Mouse (Mus musculus) spleen, embryonic (tissue): Measurements from ENCODE around the gene Sphkap.

Source experiments
- CTCF ChIA-PET: fragments of 350-600 bp; sonication (Branson Sonifier 250); formaldehyde crosslinking; loops from one replicate; lab custom pipeline; 2022; lab: Charles Lee

Sphkap gene

DNA sequence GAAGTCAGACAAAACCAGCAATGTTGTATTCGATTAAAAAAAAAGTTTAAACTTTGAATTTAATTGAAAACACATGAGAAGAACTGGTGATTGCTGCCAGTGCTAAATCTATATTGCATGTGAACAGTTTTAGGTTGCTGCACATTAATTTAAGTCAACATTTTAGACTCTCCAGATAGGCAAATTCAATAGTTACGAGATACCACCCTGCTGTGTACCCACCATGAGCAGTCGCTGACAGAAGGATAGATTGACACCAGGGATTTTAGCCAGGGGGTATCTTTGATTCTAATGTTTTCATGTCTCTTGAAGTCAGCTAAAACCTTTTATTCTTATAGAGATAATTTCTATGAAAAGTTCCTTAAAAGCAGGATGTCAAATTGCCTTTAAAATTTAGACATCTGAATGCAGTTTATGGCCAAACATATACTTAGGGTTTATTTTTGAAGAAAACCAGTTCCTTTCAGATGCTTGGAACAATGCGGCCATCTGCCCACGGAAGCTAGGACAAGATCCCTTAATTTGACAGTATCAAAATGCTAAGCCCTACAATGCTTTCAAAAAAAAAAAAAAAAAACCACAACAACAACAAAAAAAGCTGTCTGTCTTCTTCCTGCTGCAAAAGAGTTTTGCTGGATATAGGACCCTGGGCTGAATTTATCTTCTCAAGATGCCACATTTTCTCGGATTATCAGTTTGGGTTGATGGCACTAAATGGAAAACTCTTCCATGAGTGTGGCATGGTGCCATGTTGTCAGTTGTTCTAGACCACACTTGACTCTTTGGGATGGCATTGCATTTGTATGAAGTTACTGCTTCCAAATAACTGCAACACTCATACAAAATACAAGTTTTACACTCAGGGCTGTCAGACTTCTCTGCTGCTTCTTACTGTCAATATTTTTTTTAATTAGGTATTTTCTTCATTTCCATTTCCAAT lies 110.6 kb downstream of the Sphkap start:
- CTCF ChIA-PET: no interaction called here

DNA sequence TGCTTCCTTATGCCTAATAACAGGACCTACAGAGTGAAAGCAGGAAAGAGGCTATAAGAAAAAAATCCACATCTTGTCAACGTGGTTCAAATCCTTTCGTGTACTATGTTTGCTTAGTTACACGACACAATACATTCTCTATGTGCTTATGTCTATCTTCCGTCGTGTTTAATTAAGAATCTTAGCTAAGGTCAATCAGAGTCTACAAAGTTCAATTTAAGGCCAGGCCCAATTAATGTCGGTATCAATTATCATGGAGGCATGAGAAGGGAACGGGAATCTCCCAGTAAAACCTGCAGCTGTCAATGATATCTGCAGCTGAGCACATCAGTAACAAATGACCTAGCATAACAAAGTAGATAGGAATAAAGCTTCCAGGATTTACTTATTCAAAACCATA lies 122.1 kb downstream of the Sphkap start:
- CTCF ChIA-PET: no interaction called here

DNA sequence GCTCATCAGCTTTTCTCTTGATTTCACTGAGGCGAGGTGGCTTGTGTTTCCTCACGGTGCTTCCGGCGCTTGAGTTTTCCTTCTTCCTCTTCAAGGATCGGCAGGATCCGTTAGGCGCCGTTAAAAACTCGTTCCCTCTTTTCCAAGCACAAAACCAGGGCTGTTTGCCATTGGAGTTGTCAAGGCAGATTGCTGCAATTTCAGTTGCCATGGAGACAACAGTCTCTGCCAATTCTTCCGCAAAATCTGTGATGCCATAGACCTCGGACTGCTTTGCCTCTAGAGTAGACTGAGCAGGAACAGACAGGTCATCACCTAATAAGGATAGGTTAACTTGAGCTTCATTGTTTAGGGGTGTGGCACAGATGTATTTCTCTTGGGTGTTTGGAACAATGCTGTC lies 131.0 kb downstream of the Sphkap start:
- CTCF ChIA-PET: no interaction called here

DNA sequence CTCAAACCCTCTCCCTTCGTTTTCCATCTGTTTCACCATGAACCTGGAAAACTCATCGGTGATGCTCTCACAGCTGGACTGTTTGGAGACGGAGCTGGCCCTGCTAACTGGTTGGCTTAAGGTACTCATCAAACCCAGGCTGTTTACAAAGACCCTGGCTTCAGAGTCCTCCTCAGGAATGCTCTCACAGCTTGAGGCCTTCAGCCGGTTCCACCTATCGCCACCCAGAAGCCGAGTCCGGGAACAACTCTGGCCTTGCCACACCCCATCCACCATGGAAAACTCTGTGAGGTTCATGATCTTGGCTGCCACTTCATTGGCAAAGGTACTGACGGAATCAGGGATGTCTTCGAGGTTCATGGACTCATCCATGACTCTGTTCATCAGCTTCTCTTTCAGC lies 131.4 kb downstream of the Sphkap start:
- CTCF ChIA-PET: no interaction called here

DNA sequence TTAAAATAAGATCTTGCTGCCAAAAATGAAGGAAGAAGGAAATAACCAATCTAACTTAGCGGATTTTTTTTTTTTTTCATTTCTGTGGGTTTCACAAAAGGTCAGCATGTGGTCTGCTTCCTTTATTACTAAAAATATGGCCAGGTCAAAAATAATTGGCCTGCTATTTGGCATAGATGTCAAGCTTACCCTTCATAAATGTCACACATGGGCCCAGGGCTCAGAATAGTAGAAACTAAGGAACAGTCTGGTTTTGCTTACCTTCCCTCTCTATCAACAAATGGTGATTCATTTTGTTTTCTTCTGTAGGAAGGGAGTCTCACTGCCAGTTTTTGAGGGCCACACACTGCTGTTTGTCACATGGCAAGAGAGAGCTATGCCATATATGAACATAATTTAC lies 156.3 kb downstream of the Sphkap start:
- CTCF ChIA-PET: no interaction called here

DNA sequence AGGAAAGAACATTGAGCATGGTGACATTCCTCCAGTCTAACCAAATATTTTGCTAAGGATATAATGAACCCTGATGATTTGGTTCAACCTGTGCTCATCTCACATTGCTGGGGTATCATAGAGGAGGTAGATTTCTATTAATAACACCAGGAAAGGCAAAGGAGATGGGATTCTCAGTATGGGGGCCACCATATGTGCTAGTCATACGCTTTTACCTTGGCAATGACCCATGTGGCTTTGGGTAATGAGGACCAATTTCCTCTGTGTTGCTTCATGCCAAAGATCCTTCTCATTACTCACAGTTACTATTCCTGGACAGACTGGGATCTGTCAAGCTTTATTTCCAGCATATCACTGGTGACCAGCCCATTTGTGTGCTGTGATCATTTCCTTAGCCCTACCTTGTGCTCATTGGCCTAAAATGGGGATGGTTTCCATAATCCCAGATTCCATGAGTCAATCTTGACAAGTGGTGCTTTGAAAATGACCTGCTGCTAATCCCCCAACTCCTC lies 159.7 kb downstream of the Sphkap start:
- CTCF ChIA-PET: no interaction called here

DNA sequence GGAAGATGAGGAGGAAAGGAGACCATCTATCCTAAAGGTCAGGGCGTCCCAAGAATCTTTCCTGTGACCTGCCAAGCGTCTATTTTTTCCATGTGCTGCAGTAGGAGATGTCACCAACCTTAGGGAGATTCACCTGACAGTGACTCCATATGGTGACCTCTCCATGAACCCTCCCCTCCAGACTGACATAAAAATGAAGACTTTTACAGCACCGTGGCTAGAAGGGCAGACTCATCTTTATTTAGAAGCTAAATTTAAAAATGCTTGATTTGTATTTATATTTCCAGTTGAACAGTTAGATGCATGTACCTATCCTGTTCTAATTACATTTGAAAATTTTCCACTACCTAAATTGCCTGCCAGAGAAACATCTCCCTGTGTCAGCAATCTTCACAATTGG lies 180.1 kb downstream of the Sphkap start:
- CTCF ChIA-PET: no interaction called here

DNA sequence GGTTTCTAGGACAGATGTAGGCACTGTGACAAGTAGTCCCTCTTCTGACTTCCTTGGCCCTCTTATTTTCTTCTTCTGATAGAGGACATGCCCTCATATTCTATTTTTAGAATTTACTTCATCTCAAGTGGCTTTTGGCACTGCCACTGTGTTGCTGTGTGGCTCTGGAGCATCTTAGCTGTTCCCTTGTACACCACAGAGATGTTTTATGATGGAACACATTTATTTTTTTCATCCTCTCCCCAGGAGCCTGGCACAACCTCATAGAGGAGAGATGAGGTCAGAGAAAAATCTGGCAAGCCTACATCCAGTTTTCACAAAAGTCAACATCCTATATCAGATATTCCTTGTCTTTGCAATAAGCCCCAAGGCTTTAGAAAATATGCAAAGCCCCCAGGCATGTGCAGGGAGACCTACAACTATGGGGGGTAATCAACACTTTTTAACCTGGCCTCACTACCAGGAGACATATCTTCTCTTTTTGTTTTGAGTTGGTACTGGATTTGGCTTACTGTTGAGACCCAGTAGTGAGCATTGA lies 183.5 kb downstream of the Sphkap start:
- CTCF ChIA-PET: no interaction called here

DNA sequence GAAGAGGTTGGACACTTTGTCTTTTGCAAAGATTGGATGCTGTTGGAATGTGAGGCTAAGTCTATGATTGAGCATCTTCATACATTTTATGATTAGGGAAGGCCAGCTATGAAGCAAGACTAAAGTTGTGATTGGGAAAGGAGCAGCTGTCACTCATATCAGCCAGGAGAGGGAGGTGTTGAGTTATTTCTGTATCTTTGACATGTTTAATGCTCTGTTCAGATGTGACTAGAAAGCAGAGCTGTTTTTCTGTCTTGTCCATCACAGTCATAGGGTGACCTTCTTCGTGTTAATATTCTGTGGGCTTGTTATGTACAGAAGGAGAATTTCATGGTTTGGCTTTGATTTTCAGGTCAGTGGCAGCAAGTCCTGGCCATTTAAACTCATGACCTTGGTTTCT lies 184.9 kb downstream of the Sphkap start:
- CTCF ChIA-PET: no interaction called here

DNA sequence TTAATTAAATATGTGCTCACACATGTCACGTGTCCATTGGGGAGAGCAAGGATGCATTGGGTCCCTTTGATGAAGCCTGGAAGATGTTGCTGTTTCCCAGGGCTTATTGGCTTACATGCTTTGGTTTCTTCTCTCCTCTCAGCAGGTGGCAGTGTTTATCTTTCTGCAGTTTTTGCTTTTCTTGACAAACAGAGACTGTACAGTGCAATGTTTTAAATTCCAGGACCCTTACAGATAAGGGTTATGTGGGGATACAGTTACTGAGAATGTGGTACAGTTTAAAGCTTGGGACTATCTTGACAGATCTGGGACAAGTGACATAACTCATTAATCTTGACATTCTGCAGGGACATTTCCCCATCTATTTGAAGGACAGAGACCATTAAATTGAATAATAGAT lies 189.7 kb downstream of the Sphkap start:
- CTCF ChIA-PET: no interaction called here

DNA sequence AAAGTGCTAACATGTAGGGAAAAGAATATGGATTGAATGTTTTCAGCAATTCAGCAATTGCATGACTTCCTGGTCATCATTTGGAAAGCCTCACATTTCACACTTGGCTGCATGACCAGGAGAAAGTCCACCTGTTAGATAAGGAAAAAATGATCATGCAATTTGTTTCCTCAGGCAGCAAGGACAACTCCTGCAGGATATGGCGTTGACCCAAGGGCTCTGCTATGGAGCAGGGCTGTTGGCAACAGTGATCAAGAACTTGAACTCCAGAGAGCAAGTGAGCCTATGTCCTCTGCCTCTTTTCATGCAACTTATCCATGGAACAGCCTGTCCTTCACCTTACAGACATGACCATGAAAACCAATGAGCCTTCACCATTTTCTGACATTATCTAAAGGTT lies 198.0 kb downstream of the Sphkap start:
- CTCF ChIA-PET: no interaction called here
